Mouse (Mus musculus) kidney, adult 2 months (tissue): ENCODE measurements at regions not wholly inside any gene's neighbourhood (a gene's known extent, or its start where the extent isn't known, plus 50 kb on each side); places are given as distances from the start of the nearest gene placed in this dataset.

ENCODE experiments used
- CTCF ChIP-seq: fragments of 200-500 bp; conservative IDR thresholded peaks from 2 replicates; pipeline ENCODE4 v1.5.1; 2011; ENCODE audit warnings: low read depth, mild to moderate bottlenecking, control low read depth, low read length, moderate library complexity, mixed read lengths; ENCODE audit not compliant: insufficient read depth, insufficient read length
- POLR2A ChIP-seq: fragments of 200-500 bp; IDR thresholded peaks from one replicate; pipeline ENCODE4 v1.6.1; 2011; ENCODE audit warnings: low read depth, low read length, control low read depth

DNA sequence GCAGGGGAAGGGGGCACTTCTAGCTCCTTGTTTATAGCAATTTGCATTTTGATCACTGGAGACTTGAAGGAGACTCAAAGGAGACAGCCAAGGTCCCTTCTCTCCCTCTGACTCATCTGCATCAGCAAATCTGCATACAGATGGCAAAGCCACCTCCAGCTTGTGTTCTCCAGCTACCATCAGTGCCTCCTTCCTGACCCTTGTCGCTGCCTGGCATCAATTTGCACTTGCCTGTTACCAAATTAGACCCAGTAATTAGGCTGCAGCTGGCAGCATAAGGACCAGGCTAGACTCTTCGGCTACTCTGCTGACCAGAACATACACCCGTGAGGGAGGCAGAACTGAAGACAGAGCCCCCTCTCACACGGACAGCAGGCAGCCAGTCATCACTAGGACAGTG is 177.5 kb upstream of the Ppp2r2d start:
- TF ChIP-seq CTCF (no peak), POLR2A (no peak)
